Mouse (Mus musculus) thymus, postnatal 0 days (tissue): Measurements from ENCODE around the gene Lrrc72. TPM values are rescaled to one million over a fixed set of nuclear protein-coding genes. Genes with fewer than 3 reads are reported as not detected.

Source experiments
- DNase-seq: peaks from one replicate; pipeline ENCODE4 v3.0.0-alpha.2; 2015; ENCODE audit warnings: low spot score
- polyA plus RNA-seq: library from polyadenylated mRNA; unstranded; fragments of >200 nt; fragmentation: Nextera tagmentation; extraction: Ambion mirVana; gene quantifications from 2 replicates; pipeline ENCODE4 v1.2.1, GENCODE M21; 2015

The Lrrc72 gene
- polyA plus RNA-seq, 1 experiment from 2014 or later, result not detected

- DNase-seq, result peak; percentile 36
These were observed 62.9 kb downstream of the Lrrc72 start for GRCm38 (mm10) chr12:36190343-36190742.

DNA sequence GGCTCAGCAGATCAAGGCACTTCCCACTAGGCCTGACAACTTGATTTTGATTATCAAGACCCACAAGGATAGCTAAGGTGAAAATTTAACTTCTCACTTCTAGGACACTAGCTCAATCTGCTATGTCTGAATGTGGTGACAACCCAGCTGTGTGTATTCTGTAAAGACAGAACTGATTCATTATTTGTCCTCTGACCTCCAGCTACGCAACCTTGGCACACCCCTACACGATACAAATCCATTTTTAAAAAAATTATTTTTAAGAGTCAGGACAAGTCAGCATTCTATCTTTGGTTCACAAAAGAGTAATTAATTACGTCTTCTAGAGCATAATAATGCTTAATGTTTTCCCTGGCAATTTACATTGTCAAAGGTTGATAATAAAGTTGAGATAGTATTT, 63.6 kb downstream of the Lrrc72 start:
- no peak for DNase-seq

DNA sequence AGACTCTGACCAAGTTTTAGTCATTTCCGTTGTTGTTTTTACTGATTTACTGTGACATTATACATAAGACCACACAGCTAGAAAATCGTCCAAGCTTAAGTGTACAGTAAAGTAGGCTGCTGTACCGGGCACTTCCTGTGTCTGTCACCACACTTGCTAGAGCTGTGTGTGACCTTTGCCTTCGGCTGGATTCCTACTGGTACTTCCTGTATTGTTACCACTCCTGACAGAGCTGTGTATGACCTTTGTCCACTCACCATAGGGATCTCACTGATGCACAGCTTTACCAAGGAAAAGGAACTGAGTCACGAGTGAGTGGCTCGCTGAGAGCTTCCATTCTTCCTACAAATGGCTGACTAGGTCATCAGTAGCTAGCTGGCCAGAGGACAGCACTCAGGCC, 66.1 kb downstream of the Lrrc72 start:
- DNase-seq, result no peak

DNA sequence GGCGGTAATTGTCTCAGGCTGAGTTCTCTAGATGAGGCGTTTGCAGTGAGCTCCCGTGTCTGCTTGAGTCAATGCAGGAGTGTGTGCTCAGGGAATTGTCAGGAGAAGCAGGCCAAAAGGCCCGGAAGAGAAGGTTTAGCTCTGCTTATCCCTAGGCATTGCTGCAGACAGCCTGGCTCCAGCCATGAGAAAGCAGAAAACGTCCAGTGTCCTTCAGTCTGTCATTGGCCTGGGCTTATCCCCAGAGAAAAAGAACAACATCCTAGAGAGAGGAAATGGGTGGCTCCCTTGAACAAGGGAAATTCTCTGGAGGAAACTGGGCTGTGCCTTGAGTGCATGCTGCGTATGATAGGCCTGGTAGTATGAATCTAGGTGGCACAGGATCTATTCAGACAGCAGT, 70.6 kb downstream of the Lrrc72 start:
- no peak for DNase-seq

GRCm38 (mm10) chr12:36177227-36177626, 76.0 kb downstream of the Lrrc72 start:
- DNase-seq, result no peak

- DNase-seq, result no peak
These were observed 87.9 kb downstream of the Lrrc72 start for GRCm38 (mm10) chr12:36165299-36165698.

DNA sequence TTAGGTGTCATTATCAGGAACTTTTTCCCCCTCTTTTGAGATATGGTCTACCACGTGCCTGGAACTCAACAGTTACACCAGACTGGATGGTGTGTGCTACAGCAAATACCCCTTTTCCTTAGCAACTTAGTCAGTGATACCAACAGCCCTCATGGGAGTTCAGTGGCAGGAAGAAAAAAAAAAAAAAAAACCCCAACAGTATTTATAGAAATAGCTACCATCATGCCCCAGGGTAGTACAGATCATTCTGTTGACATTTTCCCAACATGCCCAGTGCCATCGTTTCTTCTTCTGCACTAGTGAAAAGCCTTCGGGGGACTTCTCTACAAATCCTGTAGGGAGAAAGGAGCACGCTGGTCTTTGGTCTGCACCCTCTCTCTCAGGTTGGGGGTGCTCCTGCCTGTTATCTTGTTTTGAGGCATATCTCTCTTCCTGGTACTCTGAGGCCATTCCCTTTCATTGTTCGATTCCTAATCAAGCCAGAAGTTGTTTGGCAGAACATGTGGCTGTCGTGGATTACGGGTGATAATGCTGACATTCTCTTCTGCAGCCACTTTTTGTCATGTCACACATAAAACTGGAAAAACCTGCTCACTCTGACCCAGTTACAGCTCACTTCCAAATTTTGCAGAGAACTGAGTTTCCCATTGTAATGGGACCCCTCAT, 88.9 kb downstream of the Lrrc72 start:
- DNase-seq, result no peak

Other genes starting within 250 kb of the Lrrc72 start
- 213 and 218 TPM in 2 replicates for gene Tspan13, start 210.9 kb downstream of the Lrrc72 start, polyA plus RNA-seq
- gene Ankmy2, start 96.3 kb downstream of the Lrrc72 start, polyA plus RNA-seq, result 24.1 and 24.4 TPM in 2 replicates
- gene Bzw2, start 95.3 kb downstream of the Lrrc72 start, polyA plus RNA-seq, result 251 and 260 TPM in 2 replicates
- 0.27 and 0.39 TPM in 2 replicates for gene Sostdc1, start 60.7 kb upstream of the Lrrc72 start, polyA plus RNA-seq
- gene Ispd, start 128.1 kb upstream of the Lrrc72 start, polyA plus RNA-seq, result 2.7 and 2.9 TPM in 2 replicates
- 1.3 and 1.6 TPM in 2 replicates for gene D630036H23Rik, start 128.8 kb upstream of the Lrrc72 start, polyA plus RNA-seq